Mouse (Mus musculus): ENCODE results near the gene Cdc14a. TPM values are rescaled to one million over a fixed set of nuclear protein-coding genes. Genes with fewer than 3 reads are reported as not detected.

Gene Cdc14a
- polyA plus RNA-seq (2017; shearing (Covaris generic)): 13.5 TPM

DNA sequence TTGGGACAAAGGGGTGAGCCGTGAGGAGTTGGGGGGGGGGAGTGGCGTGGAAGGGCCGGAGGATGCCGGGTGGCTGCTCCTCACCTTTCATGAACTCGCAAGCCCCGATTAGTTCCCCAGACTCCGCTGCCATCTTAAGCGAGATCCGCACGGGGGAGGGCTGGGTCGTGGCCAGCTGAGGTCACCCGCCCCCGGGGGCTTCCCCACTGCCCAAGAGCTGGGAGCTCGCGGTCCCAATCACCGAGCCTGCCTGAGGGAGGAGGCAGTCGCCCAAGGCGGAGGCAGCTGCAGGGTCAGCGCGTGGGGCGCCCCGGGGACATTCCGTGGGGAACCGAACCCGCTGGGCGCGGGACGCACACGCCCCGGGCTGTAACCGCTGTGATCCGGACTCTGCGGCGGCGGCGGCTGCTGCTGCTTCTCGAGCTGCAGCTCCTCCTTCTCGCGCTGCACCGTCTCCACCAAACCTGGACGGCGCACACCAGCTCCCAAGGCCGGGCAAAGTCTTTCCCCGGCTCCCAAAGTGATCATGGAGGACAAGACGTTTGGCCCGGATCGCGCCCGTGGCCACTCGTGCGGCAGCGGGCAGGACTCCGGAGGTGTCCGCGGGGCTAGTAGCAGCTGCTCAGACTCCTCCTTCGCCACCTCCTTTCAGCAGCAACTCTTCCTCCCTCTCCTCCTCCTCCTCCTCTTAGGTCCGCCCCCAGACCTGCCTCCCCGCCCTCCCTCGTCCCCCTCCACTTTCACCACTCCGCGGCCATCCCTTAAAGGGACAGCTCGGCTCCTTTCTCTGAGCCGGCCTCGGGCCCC is at the start of gene Cdc14a:
Gene Cdc14a (minus strand): TSS at position 680 of the 807 bp plus-strand sequence.

DNA sequence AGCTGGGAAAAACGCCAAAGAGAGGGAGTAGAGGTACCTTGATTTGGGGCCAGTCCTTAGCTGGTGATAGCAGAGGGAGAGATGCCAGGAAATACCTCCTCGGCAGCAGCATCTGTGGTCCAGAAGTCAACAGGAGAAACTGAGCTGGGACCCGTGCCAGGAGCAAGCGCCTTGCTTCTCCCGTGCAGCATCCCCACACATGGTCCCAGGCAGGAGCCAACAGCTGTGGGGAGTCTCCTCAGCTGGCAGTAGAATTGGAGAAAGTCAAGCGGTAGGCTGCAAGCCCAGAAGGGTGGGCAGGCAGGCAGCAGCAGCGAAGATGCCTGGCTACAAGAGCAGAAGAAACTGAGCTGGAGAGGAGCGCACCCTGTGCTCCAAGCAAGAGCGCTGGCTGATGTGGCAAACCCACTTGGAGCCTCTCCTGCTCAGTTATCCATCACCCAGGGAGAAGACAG is 170.7 kb downstream of the Cdc14a start, which contains the start of gene Gpr88:
Gene Gpr88 (minus strand): TSS at position 427 of the 455 bp plus-strand sequence.

Other genes with a start within 250 kb of the Cdc14a start
- not detected for gene Gpr88, start 170.5 kb downstream of the Cdc14a start, polyA plus RNA-seq (2017; shearing (Covaris generic))
- 29.4 TPM for gene Rtca, start 84.2 kb upstream of the Cdc14a start, polyA plus RNA-seq (2017; shearing (Covaris generic))
- 19.2 TPM for gene Dbt, start 89.0 kb upstream of the Cdc14a start, polyA plus RNA-seq (2017; shearing (Covaris generic))
- gene Lrrc39, start 138.9 kb upstream of the Cdc14a start, polyA plus RNA-seq (2017; shearing (Covaris generic)): 0.96 TPM
- 7.5 TPM for gene Sass6, start 170.9 kb upstream of the Cdc14a start, polyA plus RNA-seq (2017; shearing (Covaris generic))
- 51.7 TPM for gene Trmt13, start 190.6 kb upstream of the Cdc14a start, polyA plus RNA-seq (2017; shearing (Covaris generic))
- gene Mfsd14a, start 238.6 kb upstream of the Cdc14a start, polyA plus RNA-seq (2017; shearing (Covaris generic)): 50.1 TPM

Measured in CD4-positive, CD25-positive, alpha-beta regulatory T cell, adult 9 weeks (primary cell).